Mouse (Mus musculus) left cerebral cortex, adult 18-20 months (tissue): ENCODE measurements around the gene Ccdc136. TPM values are rescaled to one million over a fixed set of nuclear protein-coding genes. Genes with fewer than 3 reads are reported as not detected.
A peak's percentile ranks its signal among the peaks of the same experiment; 100 is the strongest.
"Not testable (repeated sequence)": the region's sequence is repeated elsewhere in the genome, so short reads cannot be mapped to it uniquely, and the experiment has no call there.

Experiments
- DNase-seq, 2 experiments: peaks; one replicate each; pipeline ENCODE4 v3.0.0; 2021 to 2022; ENCODE audit warnings: low spot score in 2 of 2, mixed read lengths in 1 of 2
- total RNA-seq, 2 experiments: library from RNA; stranded (reverse); gene quantifications; 2 replicates each; pipeline ENCODE4 v1.2.3; 2021

The Ccdc136 gene
- total RNA-seq, 2 experiments from 2014 or later: 105 to 113 TPM

DNA sequence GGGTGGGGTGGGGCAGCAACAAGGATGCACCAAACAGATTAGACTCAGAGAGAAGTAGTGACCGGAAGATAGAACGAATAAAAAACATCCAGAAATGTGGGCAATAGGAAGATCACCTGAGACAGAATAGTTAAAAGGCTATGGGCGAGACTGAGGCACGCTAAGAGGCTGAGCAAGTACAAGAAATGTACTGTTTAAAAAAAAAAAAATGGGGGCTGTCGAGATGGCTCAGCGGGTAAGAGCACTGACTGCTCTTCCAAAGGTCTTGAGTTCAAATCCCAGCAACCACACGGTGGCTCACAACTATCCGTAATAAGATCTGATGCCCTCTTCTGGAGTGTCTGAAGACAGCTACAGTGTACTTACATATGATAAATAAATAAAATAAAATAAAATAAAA is 4.9 kb upstream of the Ccdc136 start:
- DNase-seq: not testable (repeated sequence)

DNA sequence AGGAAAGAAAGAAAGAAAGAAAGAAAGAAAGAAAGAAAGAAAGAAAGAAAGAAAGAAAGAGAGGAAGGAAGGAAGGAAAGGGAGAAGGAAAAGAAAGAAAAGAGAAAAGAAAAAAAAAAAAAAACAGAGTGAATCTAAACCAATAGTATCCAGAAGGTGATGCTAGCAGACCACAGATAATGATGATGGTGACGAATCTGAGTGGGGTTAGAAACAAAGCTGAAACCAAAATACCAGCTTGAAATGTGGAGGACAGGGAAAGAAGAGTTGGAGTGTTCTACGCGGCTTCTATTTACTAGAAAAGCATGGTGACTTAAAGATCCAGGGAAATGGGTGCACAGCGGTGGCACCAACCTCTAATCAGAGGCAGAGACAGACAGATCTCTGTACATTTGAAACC is 4.3 kb upstream of the Ccdc136 start:
- DNase-seq: no peak

DNA sequence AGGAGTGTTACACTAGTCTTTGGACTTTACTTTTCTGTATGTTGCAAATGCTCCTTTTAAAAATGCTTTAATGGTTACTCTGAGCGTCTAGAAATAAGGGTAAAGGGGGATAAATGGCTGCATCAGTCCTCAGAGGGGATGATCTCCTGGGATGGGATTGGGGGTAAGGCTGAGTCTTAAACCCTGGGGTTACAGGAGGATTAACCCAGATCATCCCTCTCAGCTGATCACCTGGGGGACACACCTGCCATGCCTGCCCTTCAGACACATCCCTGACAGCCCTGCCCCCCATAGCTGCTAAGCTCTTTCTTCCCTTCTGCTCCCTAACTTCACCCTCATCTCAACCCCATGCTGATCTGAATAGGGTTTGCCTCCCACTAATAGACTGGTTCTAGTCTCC is 1.8 kb upstream of the Ccdc136 start:
- DNase-seq: no peak

DNA sequence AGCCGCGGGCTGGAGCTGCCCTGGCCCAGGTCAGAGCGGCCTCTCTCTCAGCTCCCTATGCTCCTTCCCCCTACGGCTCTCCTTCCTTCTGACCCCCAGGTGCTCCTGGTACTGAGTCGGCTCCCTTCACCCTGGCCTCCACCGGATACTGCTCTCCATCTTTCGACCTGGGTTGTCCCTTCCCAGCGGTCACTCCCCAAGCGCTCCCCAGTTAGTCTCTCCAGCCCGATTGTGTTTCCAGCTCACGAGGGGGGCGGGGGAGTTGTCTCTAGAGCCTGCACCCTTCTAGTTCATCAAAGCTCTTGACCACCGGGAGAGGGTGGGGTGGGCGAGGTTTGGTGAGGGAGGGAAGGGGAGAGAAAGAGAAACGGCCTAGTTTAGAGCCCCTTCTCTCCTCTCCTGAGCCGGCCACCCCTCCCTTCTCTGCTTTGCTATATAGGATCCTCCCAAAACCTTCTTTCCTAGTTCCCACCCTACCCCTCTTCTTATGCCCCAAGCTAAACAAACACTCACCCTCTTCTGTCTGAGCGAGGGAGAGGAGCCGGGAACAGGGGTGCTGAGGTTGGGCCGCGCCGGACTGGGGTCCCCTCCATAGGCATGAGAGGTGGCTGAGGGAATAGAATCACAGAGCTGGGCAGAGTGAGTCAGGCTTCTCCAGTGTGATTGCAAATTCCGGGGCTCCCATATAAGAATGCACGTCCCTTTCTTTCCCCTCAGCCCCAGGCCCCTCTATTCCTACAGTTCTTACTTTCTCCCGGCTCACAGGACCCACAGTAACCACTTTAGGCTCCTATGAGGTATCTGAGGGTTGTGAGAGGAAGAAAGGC is 818 bp downstream of the Ccdc136 start:
- peak in 1 of 2 experiments; percentile 31 for DNase-seq

DNA sequence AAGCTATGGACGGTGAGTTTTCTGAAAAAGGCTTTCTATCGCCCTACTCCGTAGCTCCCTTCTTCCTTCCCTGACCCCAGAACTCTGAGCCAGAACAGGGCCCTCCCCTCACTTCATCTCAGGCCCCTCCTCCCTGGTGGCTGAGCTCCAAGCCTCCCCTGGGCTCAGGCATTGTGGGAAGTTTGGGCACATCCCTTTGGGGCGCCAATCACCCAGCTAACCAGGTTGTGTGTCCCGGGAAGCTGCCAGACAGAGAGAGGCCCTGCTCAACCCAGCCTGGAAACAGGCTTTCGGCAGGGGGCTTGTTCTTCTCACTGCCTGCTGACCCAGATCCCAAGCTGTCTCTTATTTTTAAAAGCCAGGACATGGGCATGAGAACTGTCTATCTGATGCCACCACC is 1.5 kb downstream of the Ccdc136 start:
- DNase-seq: peak; percentile 28 to 41

DNA sequence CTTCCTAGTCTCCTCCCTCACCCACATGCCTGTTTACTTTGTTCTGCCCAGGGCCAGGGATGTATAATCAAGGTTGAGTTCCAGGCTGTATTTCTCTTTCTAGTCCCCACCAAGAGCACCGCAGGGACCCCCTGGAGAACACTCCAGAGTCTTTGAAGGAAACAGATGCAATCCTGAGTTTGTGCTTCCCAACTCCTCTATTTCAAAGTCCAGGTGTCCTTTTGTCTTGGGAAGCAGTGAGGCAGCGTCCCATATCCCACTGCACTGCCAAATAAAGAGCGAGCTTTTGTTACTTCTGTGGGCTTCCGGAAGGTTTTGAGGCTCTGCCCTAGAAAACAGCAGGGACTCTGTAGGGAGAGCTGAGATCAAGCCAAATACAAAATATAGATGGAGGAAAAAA is 3.7 kb downstream of the Ccdc136 start:
- no peak for DNase-seq

DNA sequence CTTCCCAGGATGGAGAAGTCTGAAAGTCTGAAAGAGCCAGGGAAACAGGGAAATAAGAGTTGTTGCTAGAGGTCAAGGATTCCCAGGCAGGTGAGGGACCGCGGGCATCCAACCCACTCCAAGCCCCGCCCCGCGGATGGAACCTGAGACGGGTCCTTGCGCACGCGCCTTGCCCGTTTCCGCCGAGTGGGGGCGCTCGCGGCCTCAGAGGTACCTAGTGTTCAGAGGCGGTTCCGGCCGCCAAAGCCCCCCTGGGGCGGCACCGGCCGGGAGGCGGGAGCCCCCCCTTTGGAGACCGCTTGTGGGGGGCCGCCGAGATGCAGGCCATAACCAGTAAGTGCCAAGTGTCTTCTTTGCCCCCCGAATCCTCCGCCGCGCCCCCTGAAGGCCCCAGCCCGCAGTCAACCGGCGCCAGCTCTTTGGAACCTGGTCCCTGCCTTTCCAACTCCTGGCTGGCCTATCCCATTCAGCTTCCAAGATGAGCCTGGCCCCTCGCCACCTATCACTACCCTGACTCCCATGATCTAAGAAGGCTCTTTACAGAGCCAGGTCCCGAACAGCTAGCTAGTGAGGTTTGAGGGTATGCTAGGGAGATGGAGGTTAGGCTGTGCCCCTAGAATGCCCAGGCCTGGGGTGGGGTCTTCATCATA is 6.7 kb downstream of the Ccdc136 start:
- DNase-seq: no peak

DNA sequence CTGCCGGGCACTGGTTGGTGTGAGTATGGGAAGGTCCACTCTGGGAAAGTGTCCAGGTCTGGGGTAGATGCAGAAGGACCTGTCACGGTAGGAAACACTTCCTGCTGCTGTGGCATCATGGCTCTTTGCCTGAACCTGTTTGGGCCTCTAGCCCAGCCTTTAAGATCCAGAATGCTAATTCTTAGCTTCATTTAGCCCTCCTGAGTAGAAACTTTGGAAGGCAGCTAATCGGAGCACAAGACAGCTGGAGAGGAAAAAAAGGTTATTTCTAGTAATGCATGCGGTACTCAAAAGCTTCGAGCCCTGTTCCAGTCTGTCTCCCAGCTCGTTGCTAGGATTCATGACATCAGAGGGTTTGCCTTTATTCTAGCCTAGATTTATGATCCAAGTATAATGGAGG is 10.3 kb downstream of the Ccdc136 start:
- no peak for DNase-seq

DNA sequence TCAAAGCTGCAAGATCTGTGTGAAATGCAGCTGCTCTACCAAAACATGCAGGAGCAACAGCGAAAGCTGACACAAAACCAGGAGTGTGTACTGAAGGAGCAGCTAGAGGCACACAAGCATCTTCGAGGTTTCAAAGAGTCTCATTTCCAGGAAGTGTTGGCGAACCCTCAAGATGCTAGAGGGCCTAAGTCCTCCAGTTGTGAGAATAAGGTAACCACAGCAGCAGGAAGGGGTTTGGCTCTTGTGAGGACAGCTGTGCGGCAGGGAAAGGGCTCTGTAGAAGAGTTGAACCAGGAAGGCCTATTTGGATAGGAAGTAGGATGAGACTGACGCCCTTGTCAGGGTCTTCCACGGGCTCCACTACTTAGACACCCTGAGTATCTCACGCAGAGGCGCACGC is 19.3 kb downstream of the Ccdc136 start:
- DNase-seq: no peak

DNA sequence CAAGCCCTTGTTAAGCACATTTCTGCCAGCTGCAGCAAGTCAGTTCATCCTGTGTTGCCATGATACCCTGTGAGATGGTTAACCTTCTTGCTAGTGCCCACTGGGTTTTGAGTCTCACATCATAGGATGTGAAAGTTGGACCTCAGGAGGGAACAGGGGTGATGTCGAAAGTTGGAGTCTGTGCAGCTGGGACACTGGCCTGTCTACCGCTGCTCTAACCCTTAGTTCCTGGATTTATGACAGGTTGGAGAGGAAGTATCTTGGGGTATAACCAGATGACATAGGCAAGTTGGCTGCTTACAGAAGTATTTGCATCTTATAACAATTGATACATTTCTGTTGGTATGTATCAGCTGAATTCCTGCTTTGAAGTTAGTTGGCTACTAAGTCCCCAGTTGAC is 24.5 kb downstream of the Ccdc136 start:
- DNase-seq: no peak

DNA sequence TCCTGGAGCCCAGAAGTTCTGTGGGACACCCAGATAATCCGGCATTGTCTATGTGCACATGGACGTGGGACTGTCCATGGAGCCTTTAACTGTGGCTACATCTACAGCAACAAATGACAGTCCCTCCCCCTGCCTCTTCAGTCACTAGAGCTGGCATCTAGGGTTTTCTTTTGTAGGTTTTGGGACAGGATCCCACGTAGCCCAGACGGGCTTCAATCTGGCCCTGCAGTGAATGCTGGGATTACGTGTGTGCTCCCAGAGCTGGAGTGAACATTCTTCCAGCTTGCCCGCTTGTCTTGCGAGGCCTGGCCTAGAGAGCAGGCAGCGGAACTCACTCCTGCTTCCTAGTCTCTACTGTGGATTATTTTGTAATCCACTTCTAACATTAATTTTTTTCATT is 29.0 kb downstream of the Ccdc136 start:
- no peak for DNase-seq

DNA sequence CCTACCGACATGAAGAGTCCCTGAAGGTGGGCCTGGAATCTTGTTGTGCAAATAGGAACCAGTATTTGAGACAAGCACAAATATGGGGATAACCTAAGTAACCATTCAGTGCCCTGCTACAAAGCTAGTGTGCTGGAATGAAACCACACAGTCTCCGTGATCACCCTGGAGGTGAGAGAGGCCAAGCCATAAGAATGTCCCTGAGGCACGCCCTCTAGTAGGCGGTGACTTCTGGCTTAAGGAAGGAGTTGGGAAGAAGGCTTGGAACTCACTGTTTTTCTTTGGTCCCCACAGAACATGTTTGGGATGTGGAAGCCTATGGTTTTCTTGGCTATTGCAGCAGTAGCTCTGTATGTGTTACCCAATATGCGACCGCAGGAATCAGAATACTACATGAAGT is 30.2 kb downstream of the Ccdc136 start:
- no peak for DNase-seq

DNA sequence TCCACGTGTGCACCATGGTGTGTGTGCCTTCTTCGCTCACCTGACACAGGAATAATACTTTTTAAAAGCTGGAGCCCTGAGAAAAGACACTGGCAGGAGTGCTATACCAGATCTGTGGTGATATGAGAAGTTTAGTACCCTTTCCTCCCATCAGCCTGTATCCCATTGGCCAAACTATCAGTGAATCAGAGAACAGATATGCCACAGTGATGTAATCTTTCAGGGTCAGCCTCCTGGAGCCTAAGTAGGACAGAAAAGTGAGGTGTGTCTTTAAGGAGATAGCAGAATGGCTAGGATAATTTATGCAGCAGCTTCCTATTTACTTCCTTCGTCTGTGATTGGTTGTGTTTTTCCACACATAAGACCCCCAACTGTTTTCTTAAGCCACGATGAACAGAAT is 32.1 kb downstream of the Ccdc136 start:
- DNase-seq: no peak

DNA sequence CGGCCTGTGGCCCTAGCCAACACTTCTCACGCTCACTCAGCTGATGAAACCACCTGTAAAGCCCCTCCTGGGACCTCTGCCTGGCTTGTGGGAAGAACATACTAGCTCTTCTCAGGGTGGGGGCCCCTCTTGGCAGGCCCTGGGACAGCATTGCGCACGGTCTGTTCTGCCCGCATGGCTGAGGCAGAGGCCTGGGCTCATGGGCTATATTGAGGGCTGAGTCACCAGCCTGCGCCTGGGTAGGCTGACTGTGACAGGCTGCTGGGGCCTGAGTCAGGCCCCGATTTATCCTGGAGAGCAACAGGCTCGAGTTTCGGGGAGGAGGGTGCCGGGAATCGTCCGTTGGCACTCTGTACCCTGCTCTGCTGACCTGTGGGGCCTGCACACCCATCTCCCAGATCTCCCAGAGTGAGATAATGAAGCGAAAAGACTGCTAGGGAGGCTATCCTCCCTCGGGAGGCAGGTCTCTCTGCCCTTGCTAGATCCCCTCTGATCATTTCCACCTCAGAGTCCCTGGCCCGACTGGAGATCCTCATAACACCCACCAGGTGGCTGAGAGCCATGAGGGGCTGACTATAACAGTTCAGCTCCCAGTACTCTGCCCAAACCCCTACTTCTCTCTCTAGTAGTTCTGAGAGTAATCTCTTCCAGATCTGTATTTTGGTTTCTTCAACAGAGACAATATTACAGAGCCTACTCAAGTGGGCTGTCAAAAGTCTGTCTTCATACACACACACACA is 34.7 kb downstream of the Ccdc136 start:
- DNase-seq: no peak

DNA sequence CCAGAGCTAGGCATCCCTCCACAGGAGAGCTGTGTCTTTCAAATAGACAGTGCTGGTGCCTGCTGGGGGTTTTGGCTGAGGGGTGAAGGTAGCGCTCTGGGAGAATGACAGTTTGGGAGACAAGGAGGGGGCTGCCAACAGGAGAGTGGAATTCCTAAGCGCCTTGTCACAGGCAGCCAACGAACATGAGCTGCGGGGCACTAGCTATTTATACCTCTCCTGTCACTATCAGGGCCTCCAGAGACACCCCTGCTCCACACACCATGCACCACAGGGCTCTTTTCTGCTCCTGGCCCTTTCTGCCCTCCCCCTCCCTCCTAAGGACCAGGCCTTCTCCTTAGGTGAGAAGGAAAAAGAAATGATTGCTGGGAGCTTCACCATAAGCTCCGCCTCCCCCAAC is 35.4 kb downstream of the Ccdc136 start:
- DNase-seq: no peak

DNA sequence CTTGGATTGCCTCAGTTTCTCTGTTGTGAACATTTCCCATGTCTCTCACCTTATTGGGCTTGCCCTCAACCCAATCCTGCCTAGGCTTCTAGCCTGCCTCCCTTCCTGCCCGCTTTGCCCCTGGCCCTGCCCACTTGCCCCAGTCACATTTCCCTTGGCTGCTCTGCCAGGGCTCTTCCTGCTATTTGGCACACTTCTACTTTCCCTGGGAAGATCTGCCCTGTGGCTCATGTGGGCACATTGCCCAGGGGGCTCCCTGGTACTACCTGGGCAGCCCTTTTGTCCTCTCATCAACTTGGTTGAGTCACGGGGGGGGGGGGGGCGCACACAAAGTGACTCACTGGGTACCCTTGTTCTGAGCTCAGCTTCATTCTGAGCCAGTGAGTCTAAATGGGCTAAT is 36.0 kb downstream of the Ccdc136 start:
- DNase-seq: no peak

DNA sequence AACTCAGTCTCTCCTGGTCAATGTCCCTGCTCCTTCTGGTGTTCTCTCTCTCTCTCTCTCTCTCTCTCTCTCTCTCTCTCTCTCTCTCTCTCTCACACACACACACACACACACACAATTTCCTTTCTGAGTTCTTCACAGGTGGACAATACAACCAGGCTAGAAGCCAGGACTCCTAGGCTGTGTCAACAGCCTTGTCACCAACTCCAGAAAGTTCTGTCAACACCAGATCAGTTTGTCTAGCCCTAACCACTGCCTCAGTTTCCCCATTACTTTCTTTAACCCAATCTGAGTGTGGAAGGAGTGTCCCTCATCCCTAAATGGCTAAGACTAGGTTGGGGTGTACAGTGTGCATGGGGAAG is 36.5 kb downstream of the Ccdc136 start:
- no peak for DNase-seq

DNA sequence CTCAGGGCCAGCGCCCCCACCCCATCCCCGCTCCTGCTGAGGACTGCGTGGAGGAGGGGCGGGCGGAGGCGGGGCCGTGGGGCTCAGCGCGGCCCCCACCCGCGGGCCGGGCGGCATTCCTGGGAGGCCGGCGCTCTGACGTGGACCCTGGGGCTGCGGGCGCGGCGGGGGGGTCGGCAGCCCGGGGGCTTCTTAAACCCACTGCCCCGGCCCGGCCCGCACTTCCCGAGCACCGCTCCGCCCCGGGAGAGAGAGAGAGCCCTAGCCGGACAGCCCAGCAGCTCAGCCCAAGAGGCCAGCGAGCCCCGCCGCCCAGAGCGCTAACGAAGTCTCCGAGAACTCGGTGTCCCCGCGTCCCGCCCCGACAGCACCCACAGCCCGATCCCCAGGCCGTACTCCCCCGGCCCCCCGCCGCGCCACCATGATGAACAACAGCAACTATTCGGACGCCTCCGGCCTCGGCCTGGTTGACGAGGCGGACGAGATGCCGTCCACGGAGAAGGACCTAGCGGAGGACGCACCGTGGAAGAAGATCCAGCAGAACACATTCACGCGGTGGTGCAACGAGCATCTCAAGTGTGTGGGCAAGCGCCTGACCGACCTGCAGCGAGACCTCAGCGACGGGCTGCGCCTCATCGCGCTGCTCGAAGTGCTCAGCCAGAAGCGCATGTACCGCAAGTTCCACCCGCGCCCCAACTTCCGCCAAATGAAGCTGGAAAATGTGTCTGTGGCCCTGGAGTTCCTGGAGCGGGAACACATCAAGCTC is 37.1 kb downstream of the Ccdc136 start, which contains the start of gene Flnc:
TSS of gene Flnc (plus strand) at position 219 of the 766 bp plus-strand sequence.
- no peak for DNase-seq

DNA sequence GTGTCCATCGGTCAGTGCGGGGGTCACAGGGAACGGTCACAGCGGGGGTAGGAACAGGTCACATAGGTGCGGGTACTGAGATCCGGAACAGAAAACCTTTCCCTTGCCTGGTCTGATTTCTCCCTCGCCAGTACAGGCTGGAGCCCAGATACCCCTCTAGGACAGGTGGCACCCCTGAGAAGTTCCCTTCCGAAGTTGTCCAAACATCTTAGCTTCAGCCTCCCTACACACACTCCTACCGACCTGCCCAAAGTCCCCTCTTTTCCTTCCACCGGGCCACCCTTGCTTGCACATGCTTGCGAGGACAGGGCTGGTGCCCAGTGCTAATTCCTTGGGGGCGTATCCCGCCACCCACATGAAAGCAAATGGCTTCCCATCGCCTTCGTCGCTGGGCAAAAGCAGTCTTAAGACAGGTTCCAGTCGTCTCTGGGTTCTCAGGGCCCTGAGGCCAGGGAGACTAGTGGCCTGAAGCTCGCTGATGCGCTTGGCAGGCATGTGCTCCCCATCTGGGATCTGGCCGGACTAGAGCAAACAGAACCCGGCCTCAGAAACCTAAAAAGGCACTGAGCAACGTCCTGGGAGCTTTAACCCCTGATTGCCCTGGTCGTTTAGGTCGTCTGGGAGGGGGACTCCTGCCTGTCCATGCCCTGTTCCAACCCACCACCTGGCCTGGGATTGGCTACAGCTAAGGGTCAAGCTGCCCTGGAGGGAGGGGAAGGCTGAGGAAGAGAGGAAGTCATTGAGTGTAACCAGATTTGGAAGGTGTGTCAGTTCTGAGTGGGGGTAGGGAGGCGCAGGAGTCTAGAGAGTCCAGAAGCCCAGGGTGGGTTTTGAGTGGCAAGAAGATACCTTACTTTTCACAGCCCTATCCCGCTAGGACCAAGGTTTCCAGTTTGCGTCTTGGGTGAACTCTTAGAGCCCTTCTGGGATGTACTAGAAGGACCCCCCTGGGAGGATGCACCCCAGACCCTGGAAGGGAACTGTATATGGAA is 38.0 kb downstream of the Ccdc136 start:
- DNase-seq: no peak
